Mouse (Mus musculus) liver, postnatal 0 days (tissue): Measurements from ENCODE around the gene Astn2.

Experiments used
- CTCF ChIP-seq: sonication (generic); IDR thresholded peaks from 2 replicates; pipeline ENCODE4 v1.5.1; 2016; ENCODE audit warnings: antibody characterized with exemption, low read depth
- EP300 ChIP-seq: IDR thresholded peaks from 2 replicates; pipeline ENCODE4 v1.6.1; 2016; ENCODE audit warnings: antibody characterized with exemption, low read depth, mild to moderate bottlenecking

- TF ChIP-seq EP300 (no peak), CTCF (no peak)
These were observed 766.2 kb downstream of the Astn2 start for GRCm38 (mm10) chr4:65638231-65638630.
